Mouse (Mus musculus) gastrocnemius, postnatal 4 days (tissue): ENCODE measurements at regions not wholly inside any gene's neighbourhood (a gene's known extent, or its start where the extent isn't known, plus 50 kb on each side); places are given as distances from the start of the nearest gene placed in this dataset.

ENCODE experiments used
- DNase-seq, 2 experiments: peaks; one replicate each; pipeline ENCODE4 v3.0.0; 2021 to 2022; ENCODE audit warnings: low spot score in 2 of 2, mixed read lengths in 2 of 2

DNA sequence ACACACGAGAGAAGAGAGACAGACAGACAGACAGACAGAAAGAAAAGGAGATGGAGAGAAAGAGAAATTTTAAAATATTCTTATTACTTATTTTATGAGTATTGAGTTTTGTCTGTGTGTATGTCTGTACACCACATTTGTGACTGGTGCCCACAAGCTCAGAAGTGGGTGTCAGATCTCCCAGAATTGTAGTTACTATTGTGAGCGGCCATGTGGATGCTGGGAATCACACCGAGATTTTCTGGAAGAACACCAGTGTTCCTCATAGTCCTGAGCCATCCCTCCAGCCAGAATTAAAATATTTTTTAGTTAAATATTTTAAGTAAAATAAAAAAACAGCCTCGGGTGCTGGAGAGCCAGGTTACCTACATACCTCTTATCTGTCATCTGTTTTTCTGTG is 110.6 kb upstream of the Med13l start:
- no peak for DNase-seq

DNA sequence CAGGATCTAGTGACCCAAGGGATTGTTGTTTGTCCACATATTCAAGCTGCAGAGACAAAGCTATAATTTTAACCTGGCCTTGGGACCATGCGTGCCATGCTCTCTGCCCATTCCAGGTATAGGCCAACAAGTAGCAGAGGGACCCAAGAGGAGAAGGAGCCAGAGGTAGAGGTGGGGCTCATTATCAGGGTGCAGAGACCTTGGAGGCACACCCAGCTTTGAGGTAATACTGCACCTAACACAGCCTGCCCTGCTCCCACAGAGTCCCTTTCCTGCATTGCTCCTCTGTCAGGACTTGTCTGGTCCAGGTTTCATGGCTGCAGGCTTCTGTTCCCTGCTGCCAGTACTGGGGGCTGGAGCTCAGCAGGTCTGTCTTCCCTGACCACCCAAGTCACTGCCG is 108.4 kb upstream of the Med13l start:
- no peak for DNase-seq

DNA sequence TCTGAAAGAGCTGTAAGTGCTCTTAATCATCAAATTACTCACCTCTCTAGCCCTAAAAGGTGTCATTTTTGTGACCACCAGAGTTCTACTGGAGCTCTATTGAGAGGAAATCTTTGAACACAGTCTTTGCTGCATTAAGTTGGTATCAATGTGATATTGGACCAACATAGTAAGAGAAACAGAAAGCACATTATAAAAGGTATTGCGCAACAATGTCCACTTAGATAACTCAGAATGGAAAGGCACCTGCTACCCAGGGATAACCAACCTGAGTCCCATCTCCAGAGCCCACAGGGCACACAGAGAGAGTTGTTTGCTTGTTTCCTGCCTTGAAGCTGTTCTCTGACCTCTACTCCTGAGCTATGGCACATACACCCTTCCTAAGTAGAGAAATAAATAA is 106.4 kb upstream of the Med13l start:
- no peak for DNase-seq

- peak in 1 of 2 experiments; percentile 49 for DNase-seq
Measured at GRCm38 (mm10) chr5:118458727-118459390, 101.6 kb upstream of the Med13l start.

GRCm38 (mm10) chr5:118459391-118459792 is 101.1 kb upstream of the Med13l start:
- no peak for DNase-seq

- DNase-seq = no peak
Measured at GRCm38 (mm10) chr5:118461967-118462366, 98.5 kb upstream of the Med13l start.

DNA sequence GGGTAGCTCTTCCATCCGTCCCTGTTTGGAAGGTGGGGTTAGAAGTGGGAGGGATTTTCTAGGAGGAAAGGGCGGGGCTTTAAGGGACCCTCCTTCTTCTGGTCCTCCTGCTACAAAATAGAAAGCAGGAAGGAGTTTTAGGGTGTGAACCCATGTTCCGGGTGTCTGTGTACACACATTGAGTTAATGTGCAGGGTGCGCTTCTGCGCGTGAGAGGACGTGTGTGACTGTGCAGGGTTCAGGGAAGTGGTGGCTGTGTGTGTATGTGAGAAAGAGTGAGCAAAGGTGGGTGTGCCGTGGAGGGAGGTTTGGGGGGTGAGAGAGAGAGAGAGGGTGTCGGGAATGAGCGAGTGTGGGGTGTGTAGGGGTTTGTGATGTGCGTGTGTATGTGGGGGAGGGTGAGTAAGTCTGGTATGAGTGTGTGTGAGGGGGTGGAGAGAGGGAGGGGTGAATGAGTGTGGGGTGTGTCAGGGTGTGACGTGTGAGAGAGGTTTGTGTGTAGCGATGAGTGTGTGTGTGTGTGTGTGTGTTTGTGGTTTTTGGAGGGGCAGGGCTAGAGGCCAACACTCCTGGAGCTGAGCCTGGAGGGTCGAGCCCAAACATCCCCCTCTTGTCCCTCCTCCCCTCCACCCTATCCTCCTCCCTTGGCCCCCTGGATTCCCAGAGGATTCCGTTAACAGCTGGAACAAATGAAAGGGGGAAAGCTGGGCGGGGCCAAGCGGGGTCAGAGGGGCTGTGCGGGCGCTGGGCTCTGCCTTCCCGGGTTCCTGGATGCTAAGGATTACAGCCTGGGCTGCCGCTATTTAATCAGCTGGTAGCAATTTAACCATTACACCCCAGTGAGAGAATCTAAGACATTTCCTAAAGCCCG is 95.3 kb upstream of the Med13l start:
- peak; percentile 27 to 68 for DNase-seq

DNA sequence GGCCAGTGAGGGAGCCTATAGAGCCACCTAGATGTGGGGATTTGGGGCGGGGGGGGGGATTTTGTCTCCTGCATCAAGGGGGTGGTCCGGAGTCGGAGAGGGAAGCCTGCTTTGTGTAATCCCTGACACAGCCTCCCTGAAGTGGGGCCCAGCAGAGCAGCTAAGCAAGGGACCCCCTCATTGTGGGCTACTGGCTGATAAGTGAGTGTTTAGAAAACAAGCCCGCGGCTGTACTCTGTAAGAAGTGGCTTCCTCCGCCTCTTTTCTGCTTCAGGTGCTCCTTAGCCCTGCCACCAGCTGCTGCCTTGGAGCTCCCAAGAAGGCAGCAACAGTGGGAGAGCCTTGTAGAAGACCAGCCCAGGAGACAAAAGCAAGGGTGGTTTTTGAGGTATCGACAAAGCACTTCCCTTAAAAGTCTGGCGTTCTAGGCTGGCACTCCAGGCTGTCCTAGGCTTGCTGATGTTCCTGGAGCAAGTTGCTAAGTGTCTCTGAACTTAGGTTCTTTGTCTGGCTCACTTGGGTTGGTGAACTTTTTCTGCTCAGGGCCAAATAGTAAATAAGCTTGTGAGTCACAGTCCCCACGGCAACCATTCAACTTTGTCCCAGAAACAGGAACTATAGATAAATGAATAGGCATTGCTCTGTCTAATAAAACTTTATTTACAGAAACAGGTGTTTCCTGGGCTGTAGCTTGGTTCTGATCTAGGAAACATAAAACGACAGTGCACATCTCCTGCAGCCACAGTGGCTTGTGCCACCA is 94.3 kb upstream of the Med13l start:
- DNase-seq = no peak

DNA sequence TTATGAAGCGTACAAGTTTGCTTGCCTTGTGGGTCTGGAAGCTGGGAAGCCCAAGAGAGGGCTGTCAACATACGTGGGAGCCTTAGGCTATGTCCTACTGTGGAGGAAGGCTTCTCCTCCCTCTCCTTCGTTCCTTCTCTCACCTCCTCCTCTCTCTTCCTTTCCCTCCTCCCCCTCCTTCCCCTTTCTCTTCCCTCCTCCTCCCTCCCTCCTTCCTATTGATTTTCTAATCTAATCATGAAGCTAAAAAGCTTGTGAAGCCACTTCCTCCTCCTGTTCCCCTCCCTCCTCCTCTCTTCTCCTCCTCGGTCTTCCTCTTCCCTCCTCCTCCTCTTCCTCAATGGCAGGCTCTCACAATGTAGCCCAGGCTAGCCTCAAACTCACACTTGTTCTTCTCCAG is 91.7 kb upstream of the Med13l start:
- no peak for DNase-seq

GRCm38 (mm10) chr5:118471569-118471968 is 88.9 kb upstream of the Med13l start:
- DNase-seq = no peak

DNA sequence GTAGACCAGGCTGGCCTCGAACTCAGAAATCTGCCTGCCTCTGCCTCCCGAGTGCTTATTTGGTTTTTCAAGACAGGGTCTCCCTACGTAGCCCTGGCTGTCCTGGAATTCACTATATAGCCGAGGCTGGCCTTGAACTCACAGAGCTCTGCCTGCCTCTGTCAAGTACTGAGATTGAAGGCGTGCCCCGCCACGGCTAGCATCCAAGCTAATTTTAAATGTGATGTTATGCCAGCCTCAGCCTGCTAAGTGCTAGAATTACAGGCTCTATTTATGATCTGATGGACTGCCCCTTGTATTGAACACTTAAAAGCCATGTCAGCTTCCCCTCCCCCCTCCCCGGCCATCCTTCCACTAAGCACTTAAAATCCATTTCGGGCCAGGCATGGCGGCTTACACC is 88.2 kb upstream of the Med13l start:
- no peak for DNase-seq

GRCm38 (mm10) chr5:118473128-118473730 is 87.2 kb upstream of the Med13l start:
- no peak for DNase-seq

GRCm38 (mm10) chr5:118476597-118476996 is 83.9 kb upstream of the Med13l start:
- DNase-seq = no peak

DNA sequence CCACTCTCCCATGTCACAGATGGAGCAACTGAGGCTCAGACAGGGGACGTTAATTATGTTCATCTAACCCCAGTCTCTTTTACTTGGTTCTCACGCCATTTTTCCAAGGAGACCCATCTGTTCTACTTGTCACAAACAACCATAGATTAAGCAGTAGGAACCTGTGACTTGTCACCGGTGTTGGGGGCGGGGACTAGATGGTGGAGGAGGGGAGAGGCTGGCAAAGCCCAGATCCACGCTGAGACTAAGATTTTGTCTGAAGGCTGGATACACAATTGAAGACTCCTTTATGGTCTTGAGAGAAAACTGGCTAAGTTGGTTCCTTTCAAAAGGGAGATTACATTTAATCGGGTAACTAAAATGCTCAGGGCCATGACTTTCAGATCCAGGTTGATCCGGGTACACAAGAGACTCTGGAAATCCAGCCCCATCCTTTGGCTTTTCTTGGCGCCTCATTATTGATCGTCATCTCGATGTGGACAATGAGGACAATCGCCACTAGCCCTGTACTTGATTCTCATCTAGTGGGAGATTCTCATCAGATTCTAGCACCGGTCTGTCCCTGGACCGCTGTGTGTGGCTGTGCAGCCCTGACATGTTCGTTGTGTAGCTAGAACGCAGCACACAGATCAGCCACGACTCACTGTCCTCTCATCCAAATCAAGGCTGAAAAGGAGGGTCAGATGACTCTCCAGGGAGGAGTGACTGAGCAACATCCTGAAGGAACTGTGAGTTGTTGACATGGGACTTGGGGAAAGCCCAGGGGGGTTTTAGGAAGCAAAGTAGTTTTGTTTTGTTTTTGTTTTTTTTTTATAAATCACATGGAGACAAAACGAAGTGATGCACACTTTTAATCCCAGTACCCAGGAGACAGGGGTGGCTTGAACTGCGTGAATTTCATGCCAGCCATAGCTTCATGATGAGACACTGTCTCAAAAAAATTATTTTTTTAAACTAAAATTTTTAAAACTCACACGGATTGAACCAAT is 83.1 kb upstream of the Med13l start:
- no peak for DNase-seq

- peak; percentile 39 to 76 for DNase-seq
Measured at GRCm38 (mm10) chr5:118478120-118478768, 82.2 kb upstream of the Med13l start.

- no peak for DNase-seq
Measured at GRCm38 (mm10) chr5:118480000-118480399, 80.5 kb upstream of the Med13l start.

DNA sequence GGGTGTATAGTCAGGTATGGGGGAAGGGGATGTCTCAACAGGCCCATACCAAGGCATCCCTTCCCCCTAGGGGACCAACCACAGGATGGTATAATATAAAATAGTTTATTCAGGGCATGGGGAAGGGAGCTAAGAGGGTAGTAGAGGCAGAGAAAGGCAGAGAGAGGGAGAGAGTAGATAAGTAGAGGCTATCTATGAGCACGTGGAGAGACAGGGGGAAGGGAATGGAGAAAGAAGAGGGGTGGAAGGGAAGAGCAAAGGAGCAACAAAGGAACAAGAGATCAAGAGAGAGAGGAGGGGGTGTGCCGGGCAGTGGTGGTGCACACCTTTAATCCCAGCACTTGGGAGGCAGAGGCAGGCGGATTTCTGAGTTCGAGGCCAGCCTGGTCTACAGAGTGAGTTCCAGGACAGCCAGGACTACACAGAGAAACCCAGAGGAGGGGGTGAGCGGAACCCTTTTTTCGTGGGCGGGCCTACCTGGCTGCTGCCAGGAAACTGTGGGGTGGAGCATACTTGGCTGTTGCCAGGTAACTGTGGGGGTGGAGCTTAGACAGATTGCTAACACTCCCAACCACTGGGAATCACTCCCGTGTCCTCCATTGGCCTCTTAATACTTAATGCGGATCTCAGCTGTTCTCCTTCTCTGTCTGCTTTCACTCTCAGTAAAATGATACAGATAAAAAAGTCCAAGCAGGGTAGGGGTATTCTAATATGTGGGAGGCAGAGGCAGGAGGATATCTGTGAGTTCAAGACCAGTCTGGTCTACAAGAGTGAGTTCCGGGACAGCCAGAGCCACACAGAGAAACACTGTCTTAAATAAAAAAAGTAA is 79.3 kb upstream of the Med13l start:
- DNase-seq = no peak

DNA sequence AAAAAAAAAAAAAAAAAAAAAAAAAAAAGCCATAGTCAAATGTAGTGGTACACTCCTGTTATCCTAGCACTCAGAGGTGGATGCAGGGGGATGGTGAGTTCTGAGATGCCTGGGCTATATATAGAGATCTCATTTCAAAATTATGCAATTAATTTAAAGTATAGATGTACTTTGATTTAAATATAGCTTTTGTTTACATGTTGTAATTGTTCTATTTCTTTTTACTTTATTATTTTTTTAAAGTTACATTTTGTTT is 78.8 kb upstream of the Med13l start:
- DNase-seq = no peak

DNA sequence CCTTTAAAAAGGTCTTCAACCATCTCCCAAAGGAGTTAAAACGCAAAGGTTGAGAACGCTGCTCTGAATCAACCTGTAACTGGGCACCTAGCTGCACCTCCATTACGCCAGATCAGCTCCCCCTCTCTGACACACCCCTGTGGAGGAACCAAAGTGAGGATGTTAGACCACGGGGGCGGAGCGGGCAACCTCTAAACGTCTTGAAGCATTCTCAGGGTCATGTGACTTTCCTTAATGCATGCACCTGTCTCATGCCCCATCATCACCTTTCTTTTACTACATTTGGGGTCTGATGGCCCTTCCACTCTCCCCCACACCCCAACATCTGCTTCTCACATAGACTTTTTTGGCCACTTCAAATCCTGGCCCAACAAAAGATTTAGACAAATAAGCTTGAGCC is 77.9 kb upstream of the Med13l start:
- no peak for DNase-seq
